Mouse (Mus musculus) limb, embryonic 10.5 days (tissue): ENCODE measurements around the gene Slc16a9. TPM values are rescaled to one million over a fixed set of nuclear protein-coding genes. Genes with fewer than 3 reads are reported as not detected.

Source experiments
- DNase-seq: peaks from one replicate; pipeline ENCODE4 v3.0.0-alpha.2; 2017; ENCODE audit warnings: low spot score
- H3K27ac ChIP-seq: fragments of 300-500 bp; sonication (generic); 2 replicates; pipeline ENCODE4 v1.5.1; 2016; ENCODE audit warnings: mild to moderate bottlenecking
- H3K27me3 ChIP-seq: fragments of 300-500 bp; sonication (generic); 2 replicates; pipeline ENCODE4 v1.6.1; 2016; ENCODE audit warnings: low read depth, mild to moderate bottlenecking; ENCODE audit not compliant: poor library complexity, severe bottlenecking
- H3K36me3 ChIP-seq: fragments of 300-500 bp; sonication (generic); 2 replicates; pipeline ENCODE4 v1.6.1; 2016; ENCODE audit warnings: mild to moderate bottlenecking, moderate library complexity
- H3K4me1 ChIP-seq: fragments of 300-500 bp; sonication (generic); 2 replicates; pipeline ENCODE4 v1.6.1; 2016
- H3K4me3 ChIP-seq: fragments of 300-500 bp; sonication (generic); 2 replicates; pipeline ENCODE4 v1.5.1; 2016; ENCODE audit warnings: mild to moderate bottlenecking, moderate library complexity
- H3K9me3 ChIP-seq: fragments of 300-500 bp; sonication (generic); replicated peaks from 2 replicates; pipeline ENCODE4 v1.6.1; 2016; ENCODE audit warnings: mild to moderate bottlenecking
- WGBS: fragments of 180-500 bp; shearing (Covaris S2); methylation state at CpG from one replicate; pipeline ENCODE4 v1.1.7; 2016; 5-methylcytosine and 5-hydroxymethylcytosine counted together
- polyA plus RNA-seq: library from polyadenylated mRNA; unstranded; fragments of >200 nt; fragmentation: Nextera tagmentation; extraction: Ambion mirVana; gene quantifications from 2 replicates; pipeline ENCODE4 v1.2.1, GENCODE M21; 2016

Gene Slc16a9
- polyA plus RNA-seq, 1 experiment from 2014 or later = 0.28 TPM

GRCm38 (mm10) chr10:70292014-70292413 lies 47.1 kb downstream of the Slc16a9 start:
- Histone ChIP-seq H3K4me1 (peaks cover 27% of the 10 kb centered on the region), H3K4me3 (no peak overlapping the region), H3K36me3 (no peaks in the 10 kb centered on the region), H3K27me3 (no peaks in the 10 kb centered on the region), H3K9me3 (no peaks in the 10 kb centered on the region), H3K27ac (no peak overlapping the region)
- no peak for DNase-seq
- 34% methylated on average over 7 of the region's 7 CpGs for WGBS

- Histone ChIP-seq H3K9me3 (no peaks in the 10 kb centered on the region), H3K4me3 (no peak overlapping the region), H3K27me3 (no peaks in the 10 kb centered on the region), H3K36me3 (no peaks in the 10 kb centered on the region), H3K27ac (no peak overlapping the region), H3K4me1 (peaks cover 21% of the 10 kb centered on the region)
- 62% methylated on average over 8 of the region's 8 CpGs for WGBS
- DNase-seq = no peak
Measured at GRCm38 (mm10) chr10:70294094-70294493, 49.2 kb downstream of the Slc16a9 start.

GRCm38 (mm10) chr10:70296531-70297366 lies 51.8 kb downstream of the Slc16a9 start:
- Histone ChIP-seq H3K9me3 (no peaks in the 10 kb centered on the region), H3K27ac (peak overlapping the region; percentile 34; the same call in 1 of the 2 replicates), H3K27me3 (no peaks in the 10 kb centered on the region), H3K4me1 (peaks cover 31% of the 10 kb centered on the region), H3K4me3 (no peak overlapping the region), H3K36me3 (no peaks in the 10 kb centered on the region)
- peak; percentile 85 for DNase-seq
- WGBS = 10% methylated on average over 19 of the region's 20 CpGs

GRCm38 (mm10) chr10:70299118-70299517 lies 54.2 kb downstream of the Slc16a9 start:
- no peak for DNase-seq
- Histone ChIP-seq H3K36me3 (no peaks in the 10 kb centered on the region), H3K27ac (no peak overlapping the region), H3K4me3 (no peak overlapping the region), H3K27me3 (no peaks in the 10 kb centered on the region), H3K9me3 (no peaks in the 10 kb centered on the region), H3K4me1 (peaks cover 24% of the 10 kb centered on the region)
- 93% methylated on average over 2 of the region's 2 CpGs for WGBS

- DNase-seq = no peak
- H3K36me3 ChIP-seq = no peaks in the 10 kb centered on the region
- H3K9me3 ChIP-seq = no peaks in the 10 kb centered on the region
- H3K27me3 ChIP-seq = no peaks in the 10 kb centered on the region
- no peak overlapping the region for H3K27ac ChIP-seq
- no peak overlapping the region for H3K4me3 ChIP-seq
- peaks cover 23% of the 10 kb centered on the region for H3K4me1 ChIP-seq
- WGBS = 72% methylated on average over 5 of the region's 5 CpGs
Measured at GRCm38 (mm10) chr10:70299653-70300052, 54.8 kb downstream of the Slc16a9 start.

GRCm38 (mm10) chr10:70301190-70301589 lies 56.3 kb downstream of the Slc16a9 start:
- peaks cover 23% of the 10 kb centered on the region for H3K4me1 ChIP-seq
- no peaks in the 10 kb centered on the region for H3K27me3 ChIP-seq
- H3K9me3 ChIP-seq = no peaks in the 10 kb centered on the region
- 47% methylated on average over 2 of the region's 2 CpGs for WGBS
- H3K4me3 ChIP-seq = no peak overlapping the region
- DNase-seq = no peak
- H3K36me3 ChIP-seq = no peaks in the 10 kb centered on the region
- H3K27ac ChIP-seq = peak overlapping the region; percentile 46; the same call in 1 of the 2 replicates

- H3K4me3 ChIP-seq = no peak overlapping the region
- no peaks in the 10 kb centered on the region for H3K36me3 ChIP-seq
- DNase-seq = no peak
- H3K27ac ChIP-seq = no peak overlapping the region
- no peaks in the 10 kb centered on the region for H3K27me3 ChIP-seq
- peaks cover 10% of the 10 kb centered on the region for H3K4me1 ChIP-seq
- no peaks in the 10 kb centered on the region for H3K9me3 ChIP-seq
- WGBS = 86% methylated on average over 6 of the region's 6 CpGs
Measured at GRCm38 (mm10) chr10:70303203-70303602, 58.3 kb downstream of the Slc16a9 start.

GRCm38 (mm10) chr10:70305683-70306082 lies 60.8 kb downstream of the Slc16a9 start:
- WGBS = 82% methylated on average over 5 of the region's 5 CpGs
- H3K4me1 ChIP-seq = peaks cover 5% of the 10 kb centered on the region
- no peaks in the 10 kb centered on the region for H3K9me3 ChIP-seq

GRCm38 (mm10) chr10:70309416-70309815 lies 64.5 kb downstream of the Slc16a9 start:
- Histone ChIP-seq H3K4me1 (no peaks in the 10 kb centered on the region), H3K27ac (no peak overlapping the region)
- 93% methylated on average over 8 of the region's 8 CpGs for WGBS

More at GRCm38 (mm10) chr10:70305683-70306082, 60.8 kb downstream of the Slc16a9 start:
- no peaks in the 10 kb centered on the region for H3K36me3 ChIP-seq
- DNase-seq = no peak
- no peaks in the 10 kb centered on the region for H3K27me3 ChIP-seq
- no peak overlapping the region for H3K4me3 ChIP-seq
- no peak overlapping the region for H3K27ac ChIP-seq

GRCm38 (mm10) chr10:70310646-70311045 lies 65.7 kb downstream of the Slc16a9 start:
- H3K27ac ChIP-seq = no peak overlapping the region
- H3K27me3 ChIP-seq = no peaks in the 10 kb centered on the region
- 90% methylated on average over 5 of the region's 5 CpGs for WGBS
- H3K9me3 ChIP-seq = no peaks in the 10 kb centered on the region
- DNase-seq = no peak
- H3K36me3 ChIP-seq = no peaks in the 10 kb centered on the region
- no peak overlapping the region for H3K4me3 ChIP-seq
- no peaks in the 10 kb centered on the region for H3K4me1 ChIP-seq

More at GRCm38 (mm10) chr10:70309416-70309815, 64.5 kb downstream of the Slc16a9 start:
- Histone ChIP-seq H3K27me3 (no peaks in the 10 kb centered on the region), H3K36me3 (no peaks in the 10 kb centered on the region), H3K4me3 (no peak overlapping the region), H3K9me3 (no peaks in the 10 kb centered on the region)
- DNase-seq = no peak

GRCm38 (mm10) chr10:70315895-70316294 lies 71.0 kb downstream of the Slc16a9 start:
- 93% methylated on average over 6 of the region's 6 CpGs for WGBS
- H3K36me3 ChIP-seq = no peaks in the 10 kb centered on the region
- H3K9me3 ChIP-seq = no peaks in the 10 kb centered on the region
- H3K4me1 ChIP-seq = no peaks in the 10 kb centered on the region
- no peak overlapping the region for H3K27ac ChIP-seq
- no peak for DNase-seq
- no peak overlapping the region for H3K4me3 ChIP-seq
- H3K27me3 ChIP-seq = no peaks in the 10 kb centered on the region

- Histone ChIP-seq H3K9me3 (no peaks in the 10 kb centered on the region), H3K27me3 (no peaks in the 10 kb centered on the region), H3K36me3 (no peaks in the 10 kb centered on the region), H3K27ac (no peak overlapping the region), H3K4me3 (no peak overlapping the region), H3K4me1 (no peaks in the 10 kb centered on the region)
- 92% methylated on average over 7 of the region's 7 CpGs for WGBS
- DNase-seq = no peak
Measured at GRCm38 (mm10) chr10:70316856-70317255, 72.0 kb downstream of the Slc16a9 start.

- Histone ChIP-seq H3K4me1 (no peaks in the 10 kb centered on the region), H3K9me3 (no peaks in the 10 kb centered on the region), H3K4me3 (no peak overlapping the region), H3K27me3 (no peaks in the 10 kb centered on the region), H3K36me3 (no peaks in the 10 kb centered on the region), H3K27ac (no peak overlapping the region)
- WGBS = 88% methylated on average over 13 of the region's 13 CpGs
- no peak for DNase-seq
Measured at GRCm38 (mm10) chr10:70317394-70317965, 72.6 kb downstream of the Slc16a9 start.
